29 mouse cellular contexts compared by ENCODE assay signal in genomic region chr7:117103035-117103434, GRCm38 (mm10).
"Had no signal": no experiment of that assay in that cellular context is flagged by ENCODE, and none has a peak within 500 bp of the region (broad histone marks: within the 10 kb centered on the region; RNA-seq: fewer than 3 reads in every experiment).

No protein-coding gene starts in this region.

- H3K9ac ChIP-seq: embryonic facial prominence, embryonic 12.5 days; embryonic facial prominence, embryonic 13.5 days; embryonic facial prominence, embryonic 15.5 days; forebrain, embryonic 12.5 days; forebrain, embryonic 13.5 days; forebrain, embryonic 15.5 days; forebrain, postnatal 0 days had no signal

- H3K4me1 ChIP-seq: embryonic facial prominence, embryonic 12.5 days; embryonic facial prominence, embryonic 13.5 days; embryonic facial prominence, embryonic 15.5 days; forebrain, embryonic 10.5 days; forebrain, embryonic 12.5 days; forebrain, embryonic 13.5 days; forebrain, embryonic 15.5 days had no signal

- H3K27me3 ChIP-seq: embryonic facial prominence, embryonic 12.5 days; embryonic facial prominence, embryonic 13.5 days; embryonic facial prominence, embryonic 15.5 days; forebrain, embryonic 12.5 days; forebrain, embryonic 13.5 days; forebrain, embryonic 15.5 days had no signal

- H3K4me3 ChIP-seq: embryonic facial prominence, embryonic 10.5 days; embryonic facial prominence, embryonic 12.5 days; embryonic facial prominence, embryonic 13.5 days; embryonic facial prominence, embryonic 15.5 days; erythroblast, embryonic 14.5 days; forebrain, embryonic 10.5 days; forebrain, embryonic 12.5 days; forebrain, embryonic 13.5 days; forebrain, embryonic 15.5 days; gastrocnemius, adult 2 months; heart, adult 2 months had no signal

- ATAC-seq: forebrain, embryonic 13.5 days; forebrain, embryonic 14.5 days; forebrain, embryonic 15.5 days; forebrain, embryonic 16.5 days; forebrain, postnatal 0 days had no signal

- H3K9me3 ChIP-seq: embryonic facial prominence, embryonic 10.5 days; embryonic facial prominence, embryonic 12.5 days; embryonic facial prominence, embryonic 13.5 days; embryonic facial prominence, embryonic 15.5 days; forebrain, embryonic 10.5 days; forebrain, embryonic 12.5 days; forebrain, embryonic 13.5 days; forebrain, embryonic 15.5 days had no signal

- H3K36me3 ChIP-seq: embryonic facial prominence, embryonic 10.5 days; embryonic facial prominence, embryonic 12.5 days; embryonic facial prominence, embryonic 13.5 days; embryonic facial prominence, embryonic 15.5 days; forebrain, embryonic 10.5 days; forebrain, embryonic 12.5 days; forebrain, embryonic 15.5 days had no signal

- H3K4me2 ChIP-seq: embryonic facial prominence, embryonic 12.5 days; embryonic facial prominence, embryonic 13.5 days; embryonic facial prominence, embryonic 15.5 days; forebrain, embryonic 12.5 days; forebrain, embryonic 13.5 days; forebrain, embryonic 15.5 days had no signal

- H3K27ac ChIP-seq: embryonic facial prominence, embryonic 10.5 days; embryonic facial prominence, embryonic 12.5 days; embryonic facial prominence, embryonic 13.5 days; embryonic facial prominence, embryonic 15.5 days; forebrain, embryonic 10.5 days; forebrain, embryonic 12.5 days; forebrain, embryonic 13.5 days; forebrain, embryonic 15.5 days; gastrocnemius, adult 2 months; heart, adult 2 months had no signal

- DNase-seq: cerebellum, adult 2 months; cerebellum, adult 8-10 months; cerebellum, adult 9-10 months; cerebellum, adult 9-11 months; cerebellum, postnatal 10 days; cerebellum, postnatal 14 days; cerebellum, postnatal 25 days; cerebellum, postnatal 36 days; embryo, embryonic 11 days; forebrain, postnatal 0 days; gastrocnemius, adult 2 months; gastrocnemius, postnatal 10 days; gastrocnemius, postnatal 14 days; gastrocnemius, postnatal 25 days; gastrocnemius, postnatal 36 days; heart, adult 11 months; heart, adult 18-20 months; heart, adult 2 months had no signal
